Mouse (Mus musculus) R1 (cell line): ENCODE measurements around the gene 4932438H23Rik.

Source experiments
- DNase-seq: peaks from one replicate; pipeline ENCODE4 v3.0.0-alpha.2; 2018; ENCODE audit warnings: low read depth, low spot score

4932438H23Rik gene

DNA sequence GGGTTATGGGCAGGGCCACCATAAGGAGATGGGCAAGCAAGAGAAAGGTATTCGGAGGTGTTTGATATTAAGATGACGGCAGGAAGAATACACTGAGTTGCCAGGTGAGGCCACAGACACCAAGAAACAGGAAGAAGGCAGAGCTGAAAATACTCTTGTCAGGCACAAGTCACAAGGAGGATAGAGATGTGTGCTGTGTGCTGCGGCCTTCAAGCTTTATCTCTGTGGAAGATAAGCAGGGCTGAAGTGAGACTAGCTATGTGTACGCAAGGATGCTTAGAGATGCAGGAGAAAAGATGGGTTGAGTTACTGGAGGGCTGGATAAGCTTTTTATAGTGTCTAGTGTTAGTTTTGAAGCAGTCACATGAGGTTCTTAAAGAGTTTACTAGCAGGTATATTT lies 37.7 kb downstream of the 4932438H23Rik start:
- no peak for DNase-seq

DNA sequence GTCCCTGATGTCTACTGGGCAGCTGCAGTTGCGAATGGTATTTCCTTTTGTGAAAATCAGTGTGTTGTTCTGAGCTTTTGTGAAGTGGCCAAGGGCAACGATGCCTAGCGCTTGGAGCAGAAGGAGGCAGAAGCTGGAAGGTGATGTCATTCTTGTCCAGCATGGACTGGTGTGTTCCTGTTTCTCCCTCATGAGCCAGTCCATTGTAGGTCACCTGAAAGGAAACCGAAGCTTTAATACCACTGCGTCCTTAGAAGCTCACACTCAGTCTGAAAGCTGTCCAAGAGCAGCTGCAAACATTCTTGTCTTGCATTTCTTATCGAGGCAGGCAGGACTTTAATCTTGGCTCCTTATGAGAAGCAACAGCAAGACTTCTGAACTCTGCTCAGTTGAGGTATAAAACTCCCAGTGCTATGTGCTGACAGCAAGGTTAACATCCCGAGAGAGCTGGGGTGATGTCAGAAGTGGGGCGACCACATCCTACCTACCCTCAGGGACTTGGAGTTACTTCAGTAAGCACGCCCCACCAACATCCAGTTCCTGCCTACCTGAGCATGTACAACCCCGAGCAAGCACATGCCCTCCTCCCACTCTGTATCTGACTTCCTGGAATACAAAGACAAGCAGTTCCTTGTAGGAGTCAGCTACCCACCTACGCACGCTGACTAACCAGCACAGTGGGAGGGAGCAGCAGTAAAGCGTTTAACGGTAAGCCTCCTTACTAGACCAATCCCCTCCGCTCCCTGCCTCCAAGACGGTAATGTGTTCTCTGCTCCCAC lies 38.7 kb downstream of the 4932438H23Rik start:
- peak; percentile 28 for DNase-seq

DNA sequence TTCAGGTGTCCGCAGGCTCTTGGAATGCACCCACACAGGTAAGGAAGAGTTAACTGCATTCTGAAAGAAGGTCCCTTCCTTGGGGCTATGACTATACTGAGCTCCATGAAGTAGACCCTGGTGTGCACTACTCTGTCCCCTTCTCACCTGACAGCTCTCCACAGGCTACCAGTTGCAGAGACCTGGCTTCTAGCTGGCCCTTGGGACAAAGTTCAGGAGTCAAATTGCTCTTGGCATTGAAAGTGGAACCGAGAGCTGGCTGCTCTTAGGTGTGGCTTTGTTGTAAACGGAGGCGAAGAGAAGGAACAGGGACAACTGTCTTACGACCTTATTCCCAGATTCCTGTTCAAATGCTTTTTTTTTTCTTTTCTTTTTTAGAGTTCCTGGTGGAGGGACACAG lies 39.8 kb downstream of the 4932438H23Rik start:
- DNase-seq, result no peak

DNA sequence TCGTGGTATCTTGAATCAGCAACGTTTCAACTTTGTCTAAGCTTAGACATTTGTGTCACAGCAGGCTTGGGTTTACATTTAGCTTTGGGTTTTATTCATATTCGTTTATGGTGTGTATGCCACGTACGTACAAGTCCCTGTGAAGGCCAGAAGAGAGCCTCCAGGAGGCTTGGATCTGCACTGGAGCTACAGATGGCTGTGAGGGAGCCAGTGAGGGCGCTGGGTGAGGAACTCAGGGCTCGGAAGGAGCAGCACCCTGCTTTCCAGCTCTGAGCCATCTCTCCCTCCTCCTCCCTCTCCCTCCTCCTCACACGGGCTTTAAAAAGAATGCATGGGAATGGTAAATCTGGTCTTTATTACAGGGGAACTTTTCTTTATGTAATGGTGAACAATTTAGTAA lies 41.3 kb downstream of the 4932438H23Rik start:
- no peak for DNase-seq

DNA sequence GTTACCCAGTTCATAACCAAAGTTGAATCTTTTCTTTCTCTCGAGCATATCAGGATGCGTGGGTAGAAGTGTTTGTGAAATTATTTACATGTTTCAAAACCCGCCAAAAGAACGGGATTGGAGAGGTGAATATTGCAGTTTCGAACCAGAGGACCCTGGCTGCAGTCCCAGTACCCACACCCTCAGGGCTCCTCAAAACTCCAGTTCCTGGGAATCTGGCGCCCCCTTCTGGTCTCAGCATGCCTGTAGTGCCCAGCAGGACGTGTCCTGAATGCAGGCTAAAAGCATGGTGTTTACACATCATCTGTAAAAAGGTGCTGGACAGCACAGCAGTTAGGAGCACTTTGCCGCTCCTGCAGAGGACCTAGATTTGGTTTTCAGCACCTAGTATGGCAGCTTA lies 49.4 kb downstream of the 4932438H23Rik start:
- DNase-seq, result peak; percentile 92

DNA sequence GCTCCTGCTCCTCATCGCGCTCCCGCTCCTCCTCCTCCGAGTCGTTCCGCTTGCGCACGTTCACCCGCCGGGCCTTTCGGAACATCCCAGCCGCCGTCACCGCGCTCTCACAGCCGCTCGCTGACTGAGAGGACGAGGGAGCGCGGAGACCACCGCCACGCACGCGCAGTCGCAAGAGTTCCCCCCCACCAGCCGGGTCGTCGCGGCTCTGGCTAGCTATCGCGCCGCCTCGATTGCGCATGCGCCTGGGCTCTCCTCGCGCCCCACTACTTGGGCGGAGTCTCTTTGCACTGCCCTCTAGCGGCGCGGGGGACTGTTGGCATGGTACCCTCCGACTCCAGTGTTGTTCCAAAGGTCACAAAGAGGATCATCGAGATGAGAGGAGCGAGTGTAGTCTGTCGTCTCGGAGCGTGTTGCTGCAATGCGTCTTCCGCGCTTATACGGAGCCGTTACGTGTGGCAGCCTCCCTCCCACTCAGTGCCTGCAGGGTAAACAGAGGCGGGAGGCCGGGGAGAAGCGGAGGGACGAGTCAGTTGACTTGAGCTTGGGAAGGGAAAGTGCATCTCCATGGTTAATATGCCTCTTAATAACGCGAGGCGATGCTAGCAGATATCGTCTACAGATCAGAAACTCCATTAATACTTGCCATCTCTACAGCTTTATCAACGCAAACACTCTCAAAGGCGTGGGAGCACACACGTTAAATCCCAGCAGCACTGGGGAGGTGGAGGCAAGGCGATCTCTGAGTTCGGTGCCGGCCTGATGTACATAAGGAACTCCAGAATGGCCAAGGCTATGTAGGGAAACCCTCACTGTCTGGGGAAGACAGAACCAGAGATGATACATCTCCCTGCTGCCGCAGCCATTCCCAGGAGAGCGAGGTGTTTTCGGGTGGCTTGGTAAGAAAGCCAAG lies 50.4 kb downstream of the 4932438H23Rik start, which contains the start of gene Paxbp1:
Gene Paxbp1 (minus strand): TSS at position 274 of the 913 bp plus-strand sequence.
- peak; percentile 98 for DNase-seq

DNA sequence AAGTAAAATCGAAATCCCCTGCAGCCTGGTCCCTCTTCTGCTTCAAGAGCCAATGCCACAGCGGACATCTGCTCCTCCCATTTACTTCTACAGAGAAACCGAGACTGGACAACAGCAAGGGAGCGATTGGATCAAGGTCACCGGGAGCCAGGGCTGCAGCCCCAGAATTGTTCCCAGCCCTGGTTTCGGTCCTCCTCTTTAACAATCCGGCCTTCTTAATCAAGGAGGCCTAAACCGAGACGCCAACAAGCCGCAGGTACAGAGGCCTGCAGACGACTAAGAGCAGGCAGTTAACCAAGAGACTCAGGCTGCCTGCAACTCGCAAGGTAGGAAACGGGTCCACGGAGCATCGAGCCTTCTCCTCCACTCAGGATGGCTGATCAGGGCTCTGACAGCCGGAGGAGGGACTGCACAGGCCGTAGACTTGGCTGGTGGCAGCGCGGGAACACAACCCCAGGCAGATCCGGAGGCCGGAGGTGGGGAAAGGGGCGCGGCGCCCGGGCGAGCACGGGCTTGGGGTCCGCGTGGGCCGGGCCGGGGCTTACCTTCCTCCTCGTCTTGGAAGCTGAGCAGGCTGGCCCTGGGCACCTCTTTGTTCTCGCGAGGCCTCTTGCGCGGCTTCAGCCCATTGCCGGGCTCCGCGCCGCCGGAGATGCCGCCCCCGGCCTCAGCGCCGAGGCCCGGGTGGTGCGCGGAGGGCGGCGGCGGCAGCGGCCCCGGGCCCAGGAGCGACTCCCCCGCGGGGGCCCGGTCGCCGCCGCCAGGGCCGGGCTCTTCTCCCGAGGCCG lies 51.3 kb downstream of the 4932438H23Rik start:
- peak; percentile 82 for DNase-seq

DNA sequence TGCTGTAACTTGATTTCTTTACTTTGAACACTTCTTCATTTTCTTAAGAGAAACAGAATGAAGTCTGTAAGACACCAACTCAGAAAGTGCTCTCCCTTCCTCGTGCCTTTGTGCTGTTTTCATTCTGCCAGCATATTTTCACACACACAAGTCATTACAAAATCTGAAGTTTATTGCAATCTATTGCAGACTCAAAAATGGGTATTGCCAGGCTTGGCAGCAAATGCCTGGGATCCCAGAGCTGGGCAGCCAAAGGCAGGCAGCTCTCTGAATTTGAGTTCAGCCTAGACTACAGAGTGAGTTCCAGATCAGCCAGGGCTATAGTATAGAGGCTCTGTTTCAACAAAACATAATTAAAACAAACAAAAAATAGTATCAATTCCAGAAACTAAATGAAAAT lies 52.3 kb downstream of the 4932438H23Rik start:
- no peak for DNase-seq

DNA sequence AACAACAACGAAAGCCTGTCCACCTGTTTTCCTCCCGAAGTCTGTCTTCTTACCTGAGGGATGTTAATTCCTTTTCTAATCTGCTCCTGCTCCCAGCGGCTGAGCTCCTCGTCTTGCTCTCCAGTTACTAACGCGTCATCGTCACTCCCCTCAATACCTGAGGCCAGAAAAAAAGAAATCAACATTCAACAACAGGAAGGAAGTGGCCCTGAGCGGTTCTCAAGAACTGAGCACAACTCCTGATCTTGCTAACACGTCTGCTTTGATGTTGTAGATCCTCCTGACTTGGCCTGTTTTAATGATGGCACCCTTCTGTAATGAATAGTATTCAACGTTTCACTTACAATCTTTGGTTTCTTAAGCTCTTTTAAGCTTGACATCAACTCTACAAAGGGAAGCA lies 59.1 kb downstream of the 4932438H23Rik start:
- DNase-seq, result no peak

DNA sequence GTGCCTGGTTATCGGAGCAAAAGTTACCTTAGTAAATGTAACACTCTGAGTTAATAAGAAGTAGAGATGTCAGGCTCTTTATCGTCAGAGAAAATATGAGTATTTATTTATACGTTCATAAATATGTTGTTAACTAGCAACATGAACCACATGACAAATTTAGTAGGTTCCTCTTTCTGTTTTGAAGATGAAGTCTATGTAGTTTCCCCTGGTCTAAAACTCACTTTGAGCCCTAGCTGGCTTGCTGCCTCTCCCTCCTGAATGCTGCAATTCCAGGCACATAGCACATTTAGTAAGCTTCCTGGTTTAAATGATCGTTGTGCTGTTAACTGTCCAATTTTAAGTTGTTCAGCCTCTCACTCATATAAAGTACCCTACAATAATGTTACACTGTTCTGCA lies 64.2 kb downstream of the 4932438H23Rik start:
- DNase-seq, result no peak

DNA sequence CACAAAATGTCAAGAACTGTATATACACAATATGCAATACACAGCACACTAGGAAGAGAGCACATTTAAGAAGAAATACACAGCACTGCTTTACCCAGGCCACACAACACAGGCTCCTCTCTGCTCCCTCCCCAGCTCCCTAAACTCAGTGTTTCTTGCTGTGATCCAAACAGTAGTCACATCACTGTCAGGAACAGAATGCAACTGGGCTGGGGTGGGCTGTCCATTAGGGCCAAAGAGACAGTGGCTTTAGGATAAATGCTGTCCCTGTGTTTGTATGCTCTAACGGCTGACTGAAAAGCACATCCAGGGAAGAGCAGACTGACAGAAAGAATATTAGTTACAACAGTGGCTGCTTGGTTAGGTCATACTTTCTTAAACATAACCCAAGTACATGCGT lies 65.0 kb downstream of the 4932438H23Rik start:
- peak; percentile 36 for DNase-seq

DNA sequence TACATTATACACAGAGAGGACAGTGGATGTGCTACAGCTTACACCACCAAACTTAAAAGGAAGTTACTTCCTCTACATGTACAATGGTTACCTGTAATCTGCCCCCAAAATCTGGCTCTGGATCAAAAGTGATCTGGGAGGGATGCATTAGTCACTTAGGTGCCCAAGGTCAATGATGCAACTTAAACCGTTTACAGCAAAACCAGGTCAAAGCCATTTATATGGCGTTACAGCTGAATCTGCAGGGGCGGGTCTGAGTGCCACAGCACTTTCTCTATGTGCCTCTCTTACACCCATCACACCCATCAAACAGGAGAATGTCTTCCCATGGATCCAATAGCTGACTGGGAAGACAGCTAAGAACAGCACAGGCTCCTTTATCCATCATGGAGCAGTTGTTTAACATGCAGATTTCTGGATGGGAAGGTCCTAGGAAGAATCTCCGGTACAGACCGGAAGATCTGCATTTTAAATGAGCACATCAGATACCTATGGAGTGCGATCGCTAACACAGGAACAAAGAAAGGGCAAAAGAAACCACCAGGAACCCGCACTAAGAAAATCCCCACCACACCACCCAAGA lies 65.7 kb downstream of the 4932438H23Rik start:
- peak; percentile 87 for DNase-seq

DNA sequence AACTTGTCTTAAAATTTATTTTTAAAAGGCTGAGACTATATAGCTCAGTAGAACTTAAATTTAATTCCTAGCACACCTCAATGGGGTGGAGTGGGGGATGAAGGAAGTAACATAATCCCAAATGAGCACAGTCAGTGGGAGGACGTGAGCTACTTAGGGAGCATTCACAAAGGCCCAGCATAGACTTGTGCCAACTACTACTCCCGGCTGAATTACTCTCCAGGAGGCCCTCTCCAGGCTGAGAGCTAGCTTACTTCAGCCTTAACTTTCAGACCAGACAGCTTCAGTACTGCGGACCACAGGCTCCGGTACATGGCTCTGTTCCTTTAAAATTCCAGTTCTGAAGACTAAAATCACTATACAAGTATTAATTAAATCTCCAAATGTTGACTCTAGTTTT lies 68.6 kb downstream of the 4932438H23Rik start:
- DNase-seq, result no peak

DNA sequence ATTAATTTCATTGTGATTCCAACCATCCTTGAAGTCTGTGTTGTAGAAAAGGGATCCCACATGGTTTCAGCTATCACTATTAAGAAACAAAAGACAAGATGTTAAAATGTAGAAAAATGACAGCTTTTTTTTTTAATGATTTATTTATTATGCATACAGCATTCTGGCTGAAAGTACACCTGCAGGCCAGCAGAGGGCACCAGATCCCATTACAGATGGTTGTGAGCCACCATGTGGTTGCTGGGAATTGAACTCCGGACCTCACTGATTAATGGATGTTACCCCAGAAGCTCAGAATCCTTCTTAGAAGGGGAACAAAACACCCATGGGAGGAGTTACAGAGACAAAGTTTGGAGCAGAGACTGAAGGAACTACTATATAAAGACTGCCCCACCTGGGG lies 71.5 kb downstream of the 4932438H23Rik start:
- peak; percentile 52 for DNase-seq

DNA sequence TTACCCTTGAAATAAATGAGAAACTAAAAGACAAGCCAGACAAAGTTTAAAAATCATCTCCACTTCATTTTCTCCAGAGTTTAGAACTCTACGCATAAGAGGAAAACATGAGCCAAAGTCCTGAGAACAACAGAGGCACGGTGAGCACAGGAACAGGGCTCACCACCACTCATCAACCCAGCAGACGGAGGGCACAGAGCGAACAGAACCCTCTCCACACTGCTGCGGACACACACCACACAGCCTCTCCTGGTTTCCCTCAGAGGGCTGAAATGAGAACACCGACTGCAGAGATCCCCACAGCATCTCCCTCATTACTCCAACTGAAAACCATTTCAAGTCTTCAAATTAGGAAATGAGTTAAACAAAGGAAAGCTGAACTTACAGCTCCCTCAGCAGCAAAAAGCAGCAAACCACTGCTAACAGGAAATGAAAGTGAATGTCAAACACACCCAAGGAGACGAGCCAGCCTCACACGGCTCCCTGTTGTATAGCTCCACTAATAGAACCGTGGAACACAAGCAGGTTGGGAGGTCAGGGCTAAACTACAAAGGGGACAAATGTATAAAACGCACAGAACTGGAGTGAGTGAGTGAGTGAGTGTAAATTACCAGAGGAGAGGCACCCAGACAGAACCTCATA lies 74.0 kb downstream of the 4932438H23Rik start:
- no peak for DNase-seq

DNA sequence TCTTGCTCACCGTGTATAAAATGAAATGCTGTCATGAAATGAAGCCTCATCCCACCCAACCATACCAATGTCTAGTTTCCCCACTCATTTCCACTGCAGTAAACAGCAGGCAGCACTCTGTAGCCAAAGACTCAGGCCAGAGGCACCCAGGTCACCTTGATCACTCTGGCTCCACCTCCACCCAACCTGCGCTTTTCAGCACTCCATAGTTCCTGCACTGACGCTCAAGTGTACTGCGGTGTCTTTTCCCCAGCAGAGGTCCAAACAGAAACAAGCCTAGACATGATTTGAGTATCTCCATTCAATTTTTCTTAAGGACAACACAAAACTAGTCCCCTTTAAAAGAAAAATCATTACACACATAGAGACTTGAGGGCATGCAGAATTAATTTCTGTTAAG lies 75.4 kb downstream of the 4932438H23Rik start:
- peak; percentile 52 for DNase-seq

DNA sequence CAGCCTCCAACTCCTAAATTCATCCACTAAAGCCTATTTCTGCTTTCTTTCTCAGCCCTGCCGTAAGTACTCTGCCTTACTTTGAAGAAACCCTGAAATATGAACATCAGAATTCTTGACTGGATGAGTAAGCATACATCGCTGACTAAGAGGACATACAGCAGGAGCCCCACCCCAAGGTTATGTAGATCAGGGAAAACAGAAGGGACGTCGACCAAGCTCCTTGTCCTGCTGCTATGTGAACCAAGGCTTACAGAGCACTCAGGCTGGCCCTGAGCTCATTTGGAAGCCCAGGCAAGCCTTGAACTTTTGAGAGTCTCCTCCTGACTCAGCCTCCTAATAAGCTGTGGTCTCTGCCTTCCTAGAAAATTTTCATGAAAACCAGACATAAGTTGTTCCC lies 79.2 kb downstream of the 4932438H23Rik start:
- DNase-seq, result no peak

DNA sequence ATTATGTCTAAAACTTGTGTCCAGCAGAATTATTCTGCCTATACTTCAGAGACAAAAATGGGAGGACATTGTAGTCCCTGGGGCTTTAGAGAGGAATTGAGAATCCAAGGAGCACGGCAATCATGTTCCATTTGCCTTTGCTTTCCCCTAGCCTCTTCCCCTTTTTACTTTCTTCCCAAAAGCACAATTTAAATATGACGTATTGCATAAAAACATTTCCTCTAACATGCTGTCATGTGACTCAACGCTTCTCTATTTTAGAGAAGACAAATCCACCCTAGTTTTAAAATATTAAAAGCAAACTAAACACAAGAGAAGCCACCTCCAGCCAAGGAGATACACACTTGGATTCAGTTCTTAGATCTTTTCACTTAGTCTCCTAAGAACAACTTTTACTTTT lies 83.1 kb downstream of the 4932438H23Rik start:
- no peak for DNase-seq

DNA sequence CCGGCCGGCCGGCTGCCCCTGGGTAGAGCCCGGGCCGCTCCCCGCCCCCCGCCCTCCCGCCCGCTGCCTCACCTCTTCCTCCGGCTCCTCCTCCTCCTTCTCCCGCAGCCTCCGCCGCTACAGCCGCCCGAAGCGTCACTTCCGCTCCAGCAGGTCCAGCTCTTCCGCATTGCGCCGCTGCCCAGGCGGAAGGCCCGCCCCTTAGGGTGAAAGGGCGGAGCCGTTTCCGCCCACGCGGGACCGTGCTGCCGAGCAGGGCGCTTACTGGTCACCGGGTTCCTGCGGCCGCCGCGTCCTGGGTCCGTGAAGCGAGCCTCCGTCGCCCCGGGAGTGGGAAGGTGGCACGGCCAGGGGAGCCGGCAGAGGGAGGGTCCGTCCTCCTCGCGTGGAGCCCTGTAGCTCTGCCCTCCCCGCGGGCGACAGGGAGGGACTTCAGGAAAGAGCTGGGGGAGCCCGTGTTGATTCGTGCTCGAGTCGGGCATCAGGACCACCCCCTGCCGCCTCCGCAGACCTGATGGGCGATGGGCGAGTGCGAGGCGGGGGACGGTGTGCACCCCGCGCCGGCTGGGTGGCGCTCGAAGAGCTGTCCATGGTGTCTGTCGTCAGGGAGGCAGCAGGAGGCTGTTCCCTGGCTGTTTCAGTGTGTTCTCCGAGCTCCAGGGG lies 83.8 kb downstream of the 4932438H23Rik start, which contains the start of gene Synj1:
Gene Synj1 (minus strand): TSS at position 288 of the 663 bp plus-strand sequence.
- DNase-seq, result peak; percentile 91

DNA sequence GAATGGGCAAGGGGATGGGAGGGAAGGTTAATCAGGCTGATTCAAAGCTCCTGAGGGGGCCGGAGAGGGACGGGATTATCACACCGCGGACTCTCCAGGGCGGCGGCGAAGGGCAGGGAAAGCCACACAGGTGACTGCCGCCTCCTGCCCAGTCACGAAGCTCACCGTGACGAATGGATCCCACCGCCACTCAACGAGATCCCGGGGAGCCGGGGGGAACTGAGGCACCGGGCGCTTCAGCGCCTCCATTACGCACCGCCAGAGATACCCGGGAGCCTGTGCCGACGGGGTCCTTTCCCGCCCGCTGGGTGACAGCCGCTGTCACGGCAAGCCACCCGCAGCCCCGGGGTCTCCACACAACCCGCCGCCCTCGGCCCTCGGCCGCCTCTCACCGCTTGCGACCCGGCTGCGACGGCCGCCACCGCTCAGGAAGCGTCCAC lies 84.3 kb downstream of the 4932438H23Rik start:
- peak; percentile 34 for DNase-seq
